Mouse (Mus musculus) CH12F3 (cell line): ENCODE data around the gene Avpr1a.

ENCODE experiments used
- in situ Hi-C: fragments of 300-500 bp; cut with MboI; formaldehyde crosslinking; loops from 2 replicates; pipeline ENCODE4 v1.14.3; 2020; ENCODE audit warnings: low sequenced_read_pairs

Avpr1a gene

GRCm38 (mm10) chr10:122447861-122448716, at the start of gene Avpr1a:
Gene Avpr1a (plus strand): TSS chr10:122448499.
- in situ Hi-C loops = no loop called here

GRCm38 (mm10) chr10:122402270-122402669, 46.0 kb upstream of the Avpr1a start:
- in situ Hi-C loops = no loop called here

DNA sequence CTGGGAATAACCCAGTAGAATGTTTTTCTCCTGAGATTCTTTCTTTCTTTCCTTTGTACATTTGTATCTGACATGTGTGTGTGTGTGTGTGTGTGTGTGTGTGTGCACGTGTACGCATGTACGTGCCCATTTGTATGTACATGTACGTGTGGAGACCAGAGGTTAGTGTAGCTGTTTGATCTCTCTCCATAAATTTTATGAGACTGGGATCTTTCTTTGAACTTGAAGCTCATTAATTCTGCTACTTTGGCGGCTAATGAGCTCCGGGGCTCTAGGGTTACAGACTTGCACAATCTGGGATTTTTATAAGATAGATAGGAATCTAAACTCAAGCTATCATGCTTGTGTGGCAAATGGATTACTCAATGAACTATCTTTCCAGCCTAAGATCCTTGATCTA, 42.0 kb upstream of the Avpr1a start:
- in situ Hi-C loops = no loop called here

DNA sequence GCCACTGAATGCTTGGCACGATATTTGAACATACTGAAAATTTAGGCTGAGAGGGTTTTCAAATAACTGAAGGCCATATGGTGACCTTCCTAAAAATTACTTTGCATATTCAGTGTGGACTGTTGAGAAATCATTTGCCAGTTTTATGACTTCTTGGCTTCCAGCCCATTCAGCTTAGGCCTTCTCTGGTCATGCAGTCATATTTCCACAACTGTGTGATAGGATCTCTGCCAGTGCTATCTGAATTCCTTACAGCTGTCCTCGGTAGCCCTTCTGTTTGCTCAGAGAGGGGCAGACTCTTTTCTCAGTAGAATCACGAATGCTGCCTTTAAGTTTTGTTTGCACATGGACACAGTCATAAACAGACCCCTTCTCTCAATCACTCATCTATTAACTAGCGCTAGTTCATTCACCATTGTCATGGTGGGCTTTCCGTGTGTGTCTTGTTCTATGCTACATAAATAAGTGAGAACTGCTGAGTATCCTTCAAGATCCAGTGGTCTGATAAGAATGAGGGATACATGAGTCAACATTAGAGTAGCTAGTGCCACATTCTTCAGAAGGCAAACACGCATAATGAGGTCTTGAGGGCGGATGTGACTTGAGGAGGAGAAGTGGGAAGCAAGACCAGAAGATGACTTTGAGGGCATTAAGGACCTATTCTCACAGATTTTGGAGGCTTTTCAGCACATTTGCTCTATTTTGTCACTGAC, 39.4 kb upstream of the Avpr1a start:
- in situ Hi-C loops = no loop called here

DNA sequence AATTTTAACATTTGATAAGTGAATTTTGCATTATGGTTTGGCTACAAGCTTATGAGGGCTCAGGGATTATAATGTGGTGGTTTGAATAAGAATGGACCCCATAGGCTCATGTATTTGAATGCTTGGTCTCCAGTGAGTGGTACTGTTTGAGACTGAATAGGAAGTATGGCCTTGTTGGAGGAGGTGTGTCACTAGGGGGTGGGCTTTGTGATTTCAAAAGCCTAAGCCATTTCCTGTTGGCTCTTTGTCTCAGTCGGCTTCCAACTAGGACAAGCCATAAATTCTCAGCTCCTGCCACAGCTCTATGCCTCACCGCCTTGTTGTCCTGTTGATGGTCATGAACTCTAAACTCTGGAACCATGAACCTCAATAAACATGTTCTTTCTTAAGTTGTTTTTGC, 37.5 kb upstream of the Avpr1a start:
- in situ Hi-C loops = no loop called here

- in situ Hi-C loops = no loop called here
These were observed 15.6 kb upstream of the Avpr1a start for GRCm38 (mm10) chr10:122432690-122433089.

DNA sequence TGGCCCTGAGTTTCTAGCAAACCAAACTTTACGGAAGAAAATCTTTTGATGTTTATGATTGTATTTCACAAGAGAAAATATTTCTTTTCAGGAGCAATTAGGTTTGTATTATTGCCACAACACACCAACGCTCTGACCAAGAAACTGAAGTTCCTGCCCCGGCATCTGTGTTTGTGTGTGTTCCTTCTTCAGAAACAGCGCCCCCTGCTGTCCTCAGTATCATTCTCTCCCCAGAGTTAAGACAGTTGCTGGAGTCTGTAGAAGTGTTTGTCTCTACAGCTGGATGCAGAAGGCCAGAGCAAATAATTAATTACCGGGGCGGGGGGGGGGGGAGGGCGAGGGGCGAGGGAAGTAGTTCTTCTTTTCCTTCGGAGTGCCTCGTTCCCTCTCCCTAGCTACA, 1.0 kb upstream of the Avpr1a start:
- in situ Hi-C loops = no loop called here

GRCm38 (mm10) chr10:122448717-122449611, 665 bp downstream of the Avpr1a start:
- in situ Hi-C loops = no loop called here

- in situ Hi-C loops = no loop called here
These were observed 1.6 kb downstream of the Avpr1a start for GRCm38 (mm10) chr10:122449856-122450255.

DNA sequence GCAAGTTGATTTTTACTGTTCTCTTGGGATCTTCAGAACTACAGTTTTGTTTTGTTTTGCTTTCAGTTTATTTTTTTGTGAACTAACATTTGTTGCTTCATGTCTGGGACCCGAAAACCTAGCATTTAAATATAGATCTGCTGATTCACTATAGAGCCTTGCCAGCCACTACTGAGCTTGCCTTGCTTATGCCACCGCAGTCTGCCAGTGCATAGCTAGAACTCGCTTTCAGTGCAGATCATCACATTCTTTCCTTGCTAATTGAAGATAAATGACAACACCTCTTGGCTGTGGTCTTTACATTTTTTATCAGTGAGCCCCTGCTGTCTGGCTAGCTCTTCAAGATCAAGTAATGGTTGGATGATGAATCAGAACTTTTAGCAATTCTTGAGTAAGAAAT, 5.2 kb downstream of the Avpr1a start:
- in situ Hi-C loops = no loop called here

- in situ Hi-C loops = no loop called here
These were observed 7.5 kb downstream of the Avpr1a start for GRCm38 (mm10) chr10:122455793-122456192.

DNA sequence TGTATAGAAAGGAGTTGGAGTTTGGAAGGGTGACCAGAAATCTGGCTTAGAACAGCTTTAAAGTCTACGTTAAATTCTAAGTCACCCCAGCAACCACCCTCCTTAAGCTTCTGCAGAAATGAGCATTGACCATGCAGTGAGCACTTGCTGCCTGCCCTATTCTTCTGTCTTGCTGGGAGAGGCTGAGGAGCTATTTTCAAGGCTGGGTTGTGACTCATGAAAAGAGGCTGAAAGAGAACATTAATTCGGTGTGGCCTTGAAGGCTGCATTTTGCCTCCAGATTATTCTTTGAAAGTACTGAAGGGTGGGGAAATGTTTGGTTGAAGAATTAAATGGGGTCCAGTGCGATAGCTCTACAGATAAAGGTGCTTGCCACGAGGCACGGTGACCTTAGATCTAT, 28.5 kb downstream of the Avpr1a start:
- in situ Hi-C loops = no loop called here

GRCm38 (mm10) chr10:122498551-122498950, 50.3 kb downstream of the Avpr1a start:
- in situ Hi-C loops = no loop called here

- in situ Hi-C loops = no loop called here
These were observed 51.0 kb downstream of the Avpr1a start for GRCm38 (mm10) chr10:122499306-122499705.
